Mouse (Mus musculus) spleen, adult 2 months (tissue): Measurements from ENCODE around the gene AC129217.1. TPM values are rescaled to one million over a fixed set of nuclear protein-coding genes. Genes with fewer than 3 reads are reported as not detected.
A peak's percentile ranks its signal among the peaks of the same experiment; 100 is the strongest.

ENCODE experiments used
- DNase-seq, 2 experiments: peaks; one replicate each; pipeline versions ENCODE4 v3.0.0 to v3.0.0-alpha.2; 2012 to 2021; ENCODE audit warnings: low spot score in 2 of 2, low read depth in 1 of 2
- H3K27ac ChIP-seq: fragments of 200-500 bp; 2 replicates; pipeline ENCODE4 v1.5.1; 2012; ENCODE audit warnings: low read length, inconsistent platforms; ENCODE audit not compliant: insufficient read depth
- H3K27me3 ChIP-seq: fragments of 200-500 bp; 2 replicates; pipeline ENCODE4 v1.6.1; 2012; ENCODE audit warnings: mild to moderate bottlenecking, moderate library complexity, low read length, inconsistent platforms; ENCODE audit not compliant: control insufficient read depth, insufficient read depth
- H3K36me3 ChIP-seq: fragments of 200-500 bp; 2 replicates; pipeline ENCODE4 v1.6.1; 2012; ENCODE audit warnings: mild to moderate bottlenecking, low read length, inconsistent platforms; ENCODE audit not compliant: control insufficient read depth, insufficient read depth
- H3K4me1 ChIP-seq: fragments of 200-500 bp; 2 replicates; pipeline ENCODE4 v1.6.1; 2011; ENCODE audit warnings: inconsistent platforms; ENCODE audit not compliant: control insufficient read depth, insufficient read depth, insufficient read length
- H3K4me3 ChIP-seq: fragments of 200-500 bp; 2 replicates; pipeline ENCODE4 v1.5.1; 2011; ENCODE audit warnings: mild to moderate bottlenecking, inconsistent platforms; ENCODE audit not compliant: insufficient read depth, insufficient read length; ENCODE audit errors: extremely low read depth
- CTCF ChIP-seq: fragments of 200-500 bp; IDR thresholded peaks from 2 replicates; pipeline ENCODE4 v1.5.1; 2011; ENCODE audit warnings: mild to moderate bottlenecking, inconsistent platforms; ENCODE audit not compliant: insufficient read depth, insufficient read length, insufficient replicate concordance; ENCODE audit errors: extremely low read depth
- POLR2A ChIP-seq: fragments of 200-500 bp; IDR thresholded peaks from 2 replicates; pipeline ENCODE4 v1.6.1; 2011; ENCODE audit warnings: low read depth, low read length, inconsistent platforms
- WGBS: fragments of 180-500 bp; shearing (Covaris S2); methylation state at CpG from one replicate; pipeline ENCODE4 v1.1.7; 2018; 5-methylcytosine and 5-hydroxymethylcytosine counted together
- polyA plus RNA-seq: library from polyadenylated mRNA; depleted of rRNA; stranded (reverse); fragments of >200 nt; gene quantifications from 2 replicates; pipeline ENCODE4 v1.2.3, GENCODE M21; 2012; rRNA removed

The AC129217.1 gene
- polyA plus RNA-seq: not detected in 2 replicates

DNA sequence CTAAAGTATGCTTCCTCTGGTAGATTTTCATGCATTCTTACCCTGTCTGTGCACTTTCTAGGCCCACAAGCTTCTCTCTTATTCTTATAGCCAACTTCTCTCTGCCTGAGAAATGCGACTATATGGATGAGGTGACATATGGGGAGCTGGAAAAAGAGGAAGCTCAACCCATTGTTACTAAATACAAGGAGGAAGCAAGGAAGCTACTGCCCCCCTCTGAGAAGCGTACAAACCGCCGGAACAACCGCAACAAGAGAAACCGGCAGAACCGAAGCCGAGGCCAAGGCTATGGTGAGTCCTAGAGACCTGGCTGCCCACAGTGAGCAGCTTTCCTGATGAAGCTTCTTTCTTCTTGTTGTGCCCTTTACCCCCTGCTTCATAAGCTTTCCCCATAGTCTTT, at the start of gene AC129217.1:
TSS of gene AC129217.1 (plus strand) at position 114 of the 400 bp plus-strand sequence.
- no peaks in the 10 kb centered on the region for H3K27me3 ChIP-seq
- no peaks in the 10 kb centered on the region; the same call in 1 of the 2 replicates for H3K4me1 ChIP-seq
- peaks cover 74% of the 10 kb centered on the region for H3K36me3 ChIP-seq
- 59% methylated on average over 8 of the region's 8 CpGs for WGBS
- no peak for DNase-seq
- no peak within 1 kb of the TSS for H3K4me3 ChIP-seq
- TF ChIP-seq POLR2A (no peak), CTCF (no peak)
- H3K27ac ChIP-seq: no peak within 1 kb of the TSS

DNA sequence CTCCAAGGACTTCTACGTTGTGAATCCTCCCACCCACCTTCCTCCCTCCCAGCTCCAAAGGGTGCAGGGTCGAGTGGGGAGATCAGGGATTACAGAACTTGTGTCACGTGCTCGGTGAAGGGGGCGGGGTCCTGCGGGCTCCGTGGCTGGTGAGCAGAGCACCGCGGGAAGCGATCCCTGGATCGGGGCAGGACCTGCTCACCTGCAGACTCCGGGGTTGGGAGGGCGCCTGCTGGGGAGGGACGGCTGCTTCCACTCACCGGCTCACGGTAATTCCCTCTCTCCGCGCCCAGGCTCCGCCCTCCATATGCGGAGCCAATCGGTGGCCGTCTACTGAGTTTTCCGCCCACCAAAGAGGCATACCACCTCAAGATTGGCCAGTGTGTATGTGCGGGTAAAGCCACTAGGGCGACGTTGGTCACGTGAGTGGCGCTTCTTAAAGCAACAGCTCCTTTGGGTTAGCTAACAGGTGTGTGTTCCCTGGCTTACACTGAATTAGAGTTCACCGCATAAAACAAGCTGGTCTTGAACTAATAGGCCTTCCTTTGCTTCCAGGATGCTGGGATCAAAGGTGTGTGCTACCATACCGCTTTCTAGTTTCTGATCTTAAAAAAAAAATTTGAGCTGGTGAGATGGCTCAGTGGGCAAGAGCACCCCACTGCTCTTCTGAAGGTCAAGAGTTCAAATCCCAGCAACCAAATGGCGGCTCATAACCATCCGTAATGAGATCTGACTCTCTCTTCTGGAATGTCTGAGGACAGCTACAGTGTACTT, 43.4 kb upstream of the AC129217.1 start, which contains the start of gene Taf6l:
TSS of gene Taf6l (minus strand) at position 410 of the 774 bp plus-strand sequence.
- peak within 1 kb of the TSS; percentile 51 for H3K27ac ChIP-seq
- peak within 1 kb of the TSS; percentile 78 for H3K4me3 ChIP-seq
- DNase-seq: peak; percentile 91 to 95
- peaks cover 5% of the 10 kb centered on the region; the same call in 1 of the 2 replicates for H3K36me3 ChIP-seq
- H3K27me3 ChIP-seq: no peaks in the 10 kb centered on the region
- H3K4me1 ChIP-seq: peaks cover 4% of the 10 kb centered on the region; the same call in 1 of the 2 replicates
- 2% methylated on average over 32 of the region's 32 CpGs for WGBS
- TF ChIP-seq CTCF: no peak
- TF ChIP-seq POLR2A: no peak; the same call in 1 of the 2 replicates

GRCm38 (mm10) chr19:8788521-8788920, 41.1 kb upstream of the AC129217.1 start:
- DNase-seq: no peak
- peaks cover 6% of the 10 kb centered on the region for H3K36me3 ChIP-seq
- 87% methylated on average over 3 of the region's 3 CpGs for WGBS
- no peaks in the 10 kb centered on the region for H3K27me3 ChIP-seq
- TF ChIP-seq POLR2A: no peak
- TF ChIP-seq CTCF: no peak
- H3K27ac ChIP-seq: no peak overlapping the region
- peaks cover 4% of the 10 kb centered on the region; the same call in 1 of the 2 replicates for H3K4me1 ChIP-seq
- H3K4me3 ChIP-seq: no peak overlapping the region

DNA sequence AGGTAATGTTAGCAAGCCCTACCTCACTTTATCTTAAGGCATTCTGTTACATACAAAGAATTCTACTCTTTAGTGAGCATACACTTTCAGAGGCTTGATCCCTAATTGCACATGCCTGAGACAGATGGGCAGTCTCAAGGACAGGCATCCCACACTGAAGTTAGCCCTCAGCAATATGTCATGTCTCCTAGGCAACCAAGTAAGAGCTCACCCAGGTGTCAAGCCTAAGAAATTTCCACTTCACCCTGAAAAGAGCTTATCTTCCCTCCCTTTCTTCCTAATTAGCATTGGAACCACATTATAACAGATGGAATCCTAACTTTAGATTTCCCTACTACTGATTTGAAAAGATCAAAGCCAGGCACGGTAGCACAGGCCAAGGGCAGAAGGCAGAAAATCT, 40.4 kb upstream of the AC129217.1 start:
- WGBS: 71% methylated on average over 1 of the region's 1 CpGs
- H3K27me3 ChIP-seq: no peaks in the 10 kb centered on the region
- TF ChIP-seq POLR2A: no peak
- no peak for TF ChIP-seq CTCF
- no peak for DNase-seq
- peaks cover 4% of the 10 kb centered on the region; the same call in 1 of the 2 replicates for H3K4me1 ChIP-seq
- H3K4me3 ChIP-seq: no peak overlapping the region
- H3K27ac ChIP-seq: no peak overlapping the region
- H3K36me3 ChIP-seq: peaks cover 12% of the 10 kb centered on the region

- TF ChIP-seq CTCF (no peak), POLR2A (no peak)
- DNase-seq: no peak
- no peak overlapping the region for H3K27ac ChIP-seq
- peaks cover 16% of the 10 kb centered on the region for H3K36me3 ChIP-seq
- 78% methylated on average over 7 of the region's 7 CpGs for WGBS
- no peak overlapping the region for H3K4me3 ChIP-seq
- H3K27me3 ChIP-seq: no peaks in the 10 kb centered on the region
- peaks cover 4% of the 10 kb centered on the region; the same call in 1 of the 2 replicates for H3K4me1 ChIP-seq
These were observed 39.4 kb upstream of the AC129217.1 start for GRCm38 (mm10) chr19:8790171-8790570.

GRCm38 (mm10) chr19:8798264-8798946, 31.2 kb upstream of the AC129217.1 start, which contains the start of gene Polr2g:
Polr2g (minus strand) TSS chr19:8798577.
- peaks cover 2% of the 10 kb centered on the region; the same call in 1 of the 2 replicates for H3K4me1 ChIP-seq
- peak; percentile 83 to 87 for DNase-seq
- peaks cover 17% of the 10 kb centered on the region for H3K36me3 ChIP-seq
- H3K27me3 ChIP-seq: no peaks in the 10 kb centered on the region
- TF ChIP-seq CTCF (no peak), POLR2A (peak; percentile 60)
- peak within 1 kb of the TSS; percentile 75 for H3K27ac ChIP-seq
- H3K4me3 ChIP-seq: peak within 1 kb of the TSS; percentile 77
- WGBS: under 1% methylated on average over 25 of the region's 25 CpGs
